Mouse (Mus musculus) stomach, embryonic 16.5 days (tissue): ENCODE measurements at regions not wholly inside any gene's neighbourhood (a gene's known extent, or its start where the extent isn't known, plus 50 kb on each side); places are given as distances from the start of the nearest gene placed in this dataset.

ENCODE experiments used
- ATAC-seq: fragments of 200-750 bp; cut with Nextera tagmentation; 2 replicates; pipeline ENCODE4 v1.8.0; 2017; ENCODE audit warnings: moderate number of reproducible peaks, moderate TSS enrichment; ENCODE audit not compliant: insufficient read depth, low FRiP score
- H3K27ac ChIP-seq: fragments of 300-500 bp; sonication (generic); 2 replicates; pipeline ENCODE4 v1.5.1; 2014; ENCODE audit warnings: low read length
- H3K27me3 ChIP-seq: fragments of 300-500 bp; sonication (generic); 2 replicates; pipeline ENCODE4 v1.6.1; 2014; ENCODE audit warnings: low read length, control low read depth, mixed read lengths; ENCODE audit not compliant: control insufficient read depth, insufficient read depth
- H3K36me3 ChIP-seq: fragments of 300-500 bp; sonication (generic); 2 replicates; pipeline ENCODE4 v1.6.1; 2014; ENCODE audit warnings: low read length; ENCODE audit not compliant: control insufficient read depth, insufficient read depth
- H3K4me1 ChIP-seq: fragments of 300-500 bp; sonication (generic); 2 replicates; pipeline ENCODE4 v1.6.1; 2014; ENCODE audit warnings: low read length, control low read depth, mixed read lengths; ENCODE audit not compliant: control insufficient read depth, insufficient read depth
- H3K4me2 ChIP-seq: fragments of 300-500 bp; sonication (generic); 2 replicates; pipeline ENCODE4 v1.6.1; 2014; ENCODE audit warnings: low read depth, low read length, mixed read lengths
- H3K4me3 ChIP-seq: fragments of 300-500 bp; sonication (generic); replicated peaks from 2 replicates; pipeline ENCODE4 v1.5.1; 2014; ENCODE audit warnings: mild to moderate bottlenecking, low read length
- H3K9ac ChIP-seq: fragments of 300-500 bp; sonication (generic); 2 replicates; pipeline ENCODE4 v1.6.1; 2014; ENCODE audit warnings: low read length
- H3K9me3 ChIP-seq: fragments of 300-500 bp; sonication (generic); replicated peaks from 2 replicates; pipeline ENCODE4 v1.6.1; 2016; ENCODE audit warnings: low read length, control low read depth; ENCODE audit not compliant: control insufficient read depth
- WGBS: fragments of 180-500 bp; shearing (Covaris S2); extraction: QIAGEN DNeasy Blood & Tissue Kit; methylation state at CpG from one replicate; pipeline ENCODE4 v1.1.7; 2014; 5-methylcytosine and 5-hydroxymethylcytosine counted together

DNA sequence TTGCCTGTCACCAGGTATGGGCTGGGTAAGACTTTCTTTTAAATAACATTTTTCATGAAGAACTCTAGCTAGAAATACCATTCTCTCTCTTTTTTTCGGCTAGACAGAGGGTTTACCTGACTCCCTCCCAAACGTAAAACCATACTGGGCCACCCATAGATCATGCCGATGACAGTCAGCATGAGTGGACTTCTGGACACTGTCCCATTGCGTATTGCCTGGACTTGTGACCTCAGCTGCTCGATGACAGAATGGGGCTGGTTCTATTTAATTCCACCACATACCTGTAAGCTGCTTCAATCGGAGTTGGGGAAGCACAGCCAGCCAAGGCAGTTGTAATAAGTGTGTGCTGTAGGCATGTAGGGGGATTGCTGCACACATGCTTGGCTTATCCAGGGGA, 268.8 kb upstream of the Pcsk5 start:
- no peaks in the 10 kb centered on the region for H3K36me3 ChIP-seq
- H3K9ac ChIP-seq, result no peak overlapping the region
- no peaks in the 10 kb centered on the region for H3K9me3 ChIP-seq
- WGBS, result 56% methylated on average over 6 of the region's 6 CpGs
- H3K4me3 ChIP-seq, result no peak overlapping the region
- no peak for ATAC-seq
- H3K27ac ChIP-seq, result no peak overlapping the region
- H3K4me2 ChIP-seq, result no peak overlapping the region
- H3K4me1 ChIP-seq, result 0 out of 2 replicates have a peak, but pooled peaks cover 3% of the 10 kb centered on the region
- no peaks in the 10 kb centered on the region for H3K27me3 ChIP-seq

DNA sequence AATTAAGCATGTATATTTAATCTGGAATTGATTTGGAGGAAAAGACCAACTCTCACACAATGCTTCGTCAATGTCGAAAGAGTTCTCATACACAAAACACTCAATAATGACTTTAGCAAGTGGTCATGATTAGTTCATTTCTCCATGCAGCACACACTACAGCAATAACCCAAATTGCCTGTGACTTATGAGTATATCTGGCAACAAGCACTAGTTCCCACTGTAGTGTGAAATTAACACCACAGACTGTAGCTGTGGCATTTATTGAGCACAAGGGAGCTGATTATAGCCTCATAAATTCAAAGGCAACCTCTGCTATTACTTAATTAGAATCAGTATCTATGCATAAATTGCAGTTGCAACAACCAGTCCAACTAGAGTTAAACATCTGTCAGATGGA, 267.2 kb upstream of the Pcsk5 start:
- no peak for ATAC-seq
- Histone ChIP-seq H3K4me2 (no peak overlapping the region), H3K4me1 (0 out of 2 replicates have a peak, but pooled peaks cover 3% of the 10 kb centered on the region), H3K9me3 (no peaks in the 10 kb centered on the region), H3K9ac (no peak overlapping the region), H3K27me3 (no peaks in the 10 kb centered on the region), H3K36me3 (no peaks in the 10 kb centered on the region), H3K4me3 (no peak overlapping the region), H3K27ac (no peak overlapping the region)
- WGBS, result 91% methylated on average over 2 of the region's 2 CpGs

DNA sequence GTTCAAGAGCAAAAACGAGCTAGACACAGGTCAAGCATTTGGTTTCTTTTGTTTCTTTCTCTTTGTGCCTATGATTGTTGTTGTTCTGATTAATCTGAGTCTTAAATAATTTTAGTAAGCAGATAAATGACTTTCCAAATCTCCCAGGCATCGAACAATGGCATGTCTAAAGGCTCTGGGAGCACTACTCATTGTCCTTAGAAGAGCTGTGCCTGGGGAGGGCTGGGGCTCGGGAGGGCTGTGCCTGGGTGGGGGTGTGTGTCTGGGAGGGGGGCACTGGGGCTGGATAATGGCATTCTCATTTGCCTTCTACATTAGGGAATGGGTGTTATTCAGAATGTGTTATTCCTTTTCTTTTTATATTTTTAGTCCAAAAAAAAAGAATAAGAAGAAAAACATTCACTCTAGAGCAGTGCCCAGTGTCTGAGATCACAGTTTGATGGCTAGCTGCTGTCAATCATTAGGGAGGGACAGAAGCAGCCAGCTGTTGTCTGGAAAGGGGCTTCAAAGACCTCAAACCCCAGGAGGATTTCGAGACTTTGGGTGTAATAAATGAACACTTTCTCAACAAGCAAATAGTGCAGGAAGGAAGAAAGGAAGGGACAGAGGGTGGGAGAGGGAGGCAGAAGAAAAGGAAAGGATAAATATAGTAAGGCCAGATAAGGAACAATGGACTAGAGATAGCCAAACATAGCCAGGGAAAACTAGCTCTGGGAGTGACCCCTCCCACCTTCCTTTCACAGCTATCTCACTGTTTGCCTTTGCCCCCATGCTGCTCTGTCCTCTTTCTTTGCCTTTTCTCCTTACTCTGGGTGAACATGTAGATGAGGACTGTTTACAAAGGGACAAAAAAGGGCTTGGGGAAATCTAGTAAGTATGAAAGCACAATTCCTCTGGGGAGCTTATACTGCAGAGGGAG, 264.2 kb upstream of the Pcsk5 start:
- 36% methylated on average over 4 of the region's 4 CpGs for WGBS
- Histone ChIP-seq H3K36me3 (no peaks in the 10 kb centered on the region), H3K27ac (no peak overlapping the region), H3K4me3 (no peak overlapping the region), H3K9me3 (no peaks in the 10 kb centered on the region), H3K27me3 (no peaks in the 10 kb centered on the region), H3K9ac (no peak overlapping the region), H3K4me1 (0 out of 2 replicates have a peak, but pooled peaks cover 3% of the 10 kb centered on the region), H3K4me2 (no peak overlapping the region)
- peak; percentile 74 for ATAC-seq

DNA sequence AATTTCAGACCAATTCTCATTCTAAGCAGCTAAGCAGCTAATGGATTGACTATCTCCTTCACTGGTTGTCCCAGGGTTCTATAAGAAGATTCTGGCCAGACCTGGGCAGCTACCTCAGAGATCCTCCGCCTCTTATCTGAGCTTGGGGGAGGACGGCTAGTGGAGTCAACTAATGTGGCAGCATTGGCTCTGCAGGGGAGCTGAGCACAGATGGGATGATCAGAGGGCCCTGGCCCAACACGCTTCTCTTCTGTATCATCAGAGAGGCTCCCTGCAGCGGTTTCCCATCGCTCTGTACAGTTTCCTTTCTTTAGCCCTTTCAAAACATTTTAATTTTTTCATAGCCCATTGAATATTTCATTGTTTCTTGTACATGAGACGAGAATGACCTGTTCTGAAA, 245.9 kb upstream of the Pcsk5 start:
- Histone ChIP-seq H3K9me3 (no peaks in the 10 kb centered on the region), H3K4me2 (no peak overlapping the region), H3K9ac (no peak overlapping the region), H3K27ac (no peak overlapping the region), H3K4me1 (no peaks in the 10 kb centered on the region), H3K27me3 (no peaks in the 10 kb centered on the region), H3K36me3 (no peaks in the 10 kb centered on the region), H3K4me3 (no peak overlapping the region)
- 74% methylated on average over 6 of the region's 6 CpGs for WGBS
- no peak for ATAC-seq

DNA sequence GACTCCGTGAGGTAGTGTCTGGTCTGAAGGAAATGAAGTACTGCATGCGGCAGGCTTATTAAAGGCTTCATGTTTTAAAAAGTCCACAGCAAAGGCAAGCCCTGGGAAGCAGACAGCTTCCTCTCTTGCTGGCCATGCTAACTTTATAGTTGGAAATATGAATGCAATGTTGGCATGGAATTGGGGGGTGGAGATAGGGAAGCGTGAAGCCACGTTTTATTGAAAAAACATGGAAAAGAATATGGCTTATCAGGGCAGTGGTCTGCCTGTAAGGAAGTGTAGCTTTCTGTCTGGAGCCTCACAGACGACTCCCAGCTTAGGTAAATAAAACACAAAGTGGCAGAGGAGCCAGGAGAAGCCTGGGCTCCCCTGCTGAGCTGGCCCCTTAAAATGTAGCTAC, 231.5 kb upstream of the Pcsk5 start:
- H3K9ac ChIP-seq, result no peak overlapping the region
- no peaks in the 10 kb centered on the region for H3K9me3 ChIP-seq
- no peak overlapping the region for H3K4me3 ChIP-seq
- H3K4me1 ChIP-seq, result peaks cover 3% of the 10 kb centered on the region; the same call in 1 of the 2 replicates
- H3K36me3 ChIP-seq, result no peaks in the 10 kb centered on the region
- whole genome bisulfite sequencing, result 44% methylated on average over 5 of the region's 5 CpGs
- no peak overlapping the region for H3K4me2 ChIP-seq
- ATAC-seq, result no peak
- H3K27me3 ChIP-seq, result no peaks in the 10 kb centered on the region
- H3K27ac ChIP-seq, result no peak overlapping the region

DNA sequence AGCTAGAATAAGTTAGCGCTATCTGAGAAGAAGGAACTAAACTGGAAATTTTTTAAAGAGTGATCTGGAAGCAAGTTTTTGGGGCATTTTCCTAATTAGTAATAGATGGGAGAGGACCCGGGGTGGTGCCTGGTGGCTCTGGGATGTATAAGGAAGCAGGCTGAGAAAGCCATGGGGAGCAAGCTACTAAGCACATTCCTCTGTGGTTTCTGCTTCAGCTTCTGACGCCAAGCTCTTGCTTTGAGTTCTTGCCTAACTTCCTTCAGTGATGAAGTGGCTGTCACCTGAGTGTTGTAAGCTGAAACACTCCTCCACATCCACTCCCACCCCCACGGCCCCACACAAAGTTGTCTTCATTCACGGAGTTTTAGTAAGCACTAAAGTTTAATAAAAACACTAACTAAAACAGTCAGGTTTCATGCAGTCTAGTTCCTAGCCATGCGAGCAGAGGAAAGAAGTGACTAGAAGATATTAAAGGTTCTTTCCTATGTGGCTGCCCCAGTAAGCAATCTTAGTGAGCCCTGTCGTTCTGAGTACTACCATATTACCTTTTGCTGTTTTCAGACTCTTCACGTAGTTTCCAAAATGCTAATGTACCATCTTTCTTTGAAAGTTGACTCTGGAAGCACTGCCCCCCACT, 230.5 kb upstream of the Pcsk5 start:
- no peak overlapping the region for H3K4me2 ChIP-seq
- WGBS, result 70% methylated on average over 8 of the region's 8 CpGs
- no peak overlapping the region for H3K4me3 ChIP-seq
- H3K27ac ChIP-seq, result no peak overlapping the region
- no peaks in the 10 kb centered on the region for H3K36me3 ChIP-seq
- H3K9ac ChIP-seq, result no peak overlapping the region
- peaks cover 3% of the 10 kb centered on the region; the same call in 1 of the 2 replicates for H3K4me1 ChIP-seq
- ATAC-seq, result no peak
- H3K27me3 ChIP-seq, result no peaks in the 10 kb centered on the region
- no peaks in the 10 kb centered on the region for H3K9me3 ChIP-seq

DNA sequence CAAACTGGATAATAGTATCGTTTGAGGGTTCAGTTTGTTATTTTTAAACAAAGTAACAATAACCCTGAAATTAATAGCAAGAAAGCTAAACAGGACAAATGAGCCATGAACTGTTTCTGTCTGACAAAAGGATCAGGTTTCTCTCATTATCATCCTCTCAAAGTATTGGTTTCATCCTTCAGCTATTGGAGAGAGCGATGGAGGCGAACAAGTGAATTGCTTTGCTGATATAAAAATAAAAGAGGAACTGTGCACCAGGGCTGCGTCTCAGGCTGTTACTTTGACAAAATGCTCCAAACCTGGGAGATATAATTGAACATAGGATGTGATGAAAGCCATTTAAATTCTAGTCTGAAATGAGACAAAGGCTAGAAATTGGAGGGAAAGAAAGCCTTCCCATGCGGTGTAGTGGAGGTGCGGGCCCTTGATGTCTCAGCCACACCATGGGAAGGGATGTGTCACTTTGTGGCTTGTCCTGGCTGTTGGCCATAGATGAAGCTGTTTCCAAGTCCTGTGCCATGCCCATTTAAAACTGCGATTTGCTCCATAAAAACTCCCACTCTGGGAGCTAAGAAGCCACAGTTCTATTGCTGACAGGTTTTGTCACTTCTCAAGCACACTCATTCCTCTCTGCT, 219.9 kb upstream of the Pcsk5 start:
- no peaks in the 10 kb centered on the region for H3K4me1 ChIP-seq
- H3K27ac ChIP-seq, result no peak overlapping the region
- WGBS, result 89% methylated on average over 7 of the region's 7 CpGs
- H3K27me3 ChIP-seq, result no peaks in the 10 kb centered on the region
- no peaks in the 10 kb centered on the region for H3K9me3 ChIP-seq
- H3K9ac ChIP-seq, result no peak overlapping the region
- H3K4me3 ChIP-seq, result no peak overlapping the region
- no peaks in the 10 kb centered on the region for H3K36me3 ChIP-seq
- no peak overlapping the region for H3K4me2 ChIP-seq
- ATAC-seq, result no peak

DNA sequence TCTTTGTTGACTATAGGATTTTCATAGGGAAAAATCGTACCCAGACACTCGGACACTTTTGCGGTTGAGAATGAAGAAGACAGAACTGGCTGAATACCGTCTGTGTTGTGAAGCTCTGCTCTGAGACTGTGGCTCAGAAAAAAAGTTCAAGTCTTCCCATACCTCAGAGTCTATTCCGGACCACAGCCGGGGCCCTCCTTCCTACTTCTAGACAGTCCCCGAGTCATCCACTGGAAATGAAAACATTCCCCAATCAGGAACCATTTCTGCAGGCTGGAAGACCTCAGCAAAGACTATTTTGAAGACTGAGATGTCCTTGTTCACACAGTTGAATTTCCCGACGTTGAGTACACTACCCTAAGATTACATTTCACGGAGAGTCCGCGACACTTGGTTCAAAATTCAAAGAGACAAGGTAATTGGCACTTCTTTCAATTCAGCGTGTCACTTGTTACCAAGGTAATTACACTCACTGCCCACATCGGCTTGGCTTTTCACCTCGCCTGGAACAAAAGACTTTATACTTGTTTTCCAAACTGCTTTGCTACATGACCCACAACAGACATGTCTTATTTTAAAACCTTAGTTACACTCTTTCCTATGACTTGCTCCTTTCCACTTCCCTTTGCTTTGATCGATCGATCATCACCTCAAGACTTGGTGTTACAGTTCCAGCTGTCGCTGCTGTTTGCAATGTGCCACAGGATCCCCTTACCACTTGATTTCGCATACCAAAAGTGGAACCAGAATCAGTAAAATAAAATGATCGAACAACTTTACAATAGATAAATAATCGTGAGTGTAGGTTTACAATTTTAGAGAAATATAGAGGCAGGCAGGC, 219.2 kb upstream of the Pcsk5 start:
- Histone ChIP-seq H3K9me3 (no peaks in the 10 kb centered on the region), H3K4me3 (no peak overlapping the region), H3K4me2 (no peak overlapping the region), H3K27me3 (no peaks in the 10 kb centered on the region), H3K9ac (no peak overlapping the region), H3K27ac (no peak overlapping the region), H3K4me1 (no peaks in the 10 kb centered on the region), H3K36me3 (no peaks in the 10 kb centered on the region)
- 80% methylated on average over 21 of the region's 21 CpGs for WGBS
- ATAC-seq, result no peak
